ENCODE assay signal across 8 mouse cellular contexts in genomic region chr2:118373572-118374279, GRCm38 (mm10). TPM values are rescaled to one million over a fixed set of nuclear protein-coding genes. Genes with fewer than 3 reads are reported as not detected.
A peak's percentile ranks its signal among the peaks of the same experiment; 100 is the strongest.
DNase-seq lines count a peak whose midpoint lies in the region; ATAC-seq lines count a peak whose summit lies in the region.

No protein-coding gene starts in this region.

- H3K4me3 ChIP-seq in hindbrain, embryonic 15.5 days, result peak overlapping the region; percentile 56

- no peaks in the 10 kb centered on the region for H3K27me3 ChIP-seq in hindbrain, embryonic 15.5 days

- H3K4me2 ChIP-seq in hindbrain, embryonic 15.5 days, result peak overlapping the region; percentile 95

- H3K9ac ChIP-seq in hindbrain, embryonic 15.5 days, result peak overlapping the region; percentile 61

- peak; percentile 91 for ATAC-seq in hindbrain, embryonic 15.5 days (ENCODE audit: low FRiP score, low read depth)

- peak; percentile 82 for DNase-seq in T-cell, adult 2 months (ENCODE audit: low spot score)
- DNase-seq in cerebellum, postnatal 36 days, result peak; percentile 78 to 85
- DNase-seq in gastrocnemius, adult 18-20 months (ENCODE audit: low spot score), result peak; percentile 20
- DNase-seq in layer of hippocampus, postnatal 36 days, result peak; percentile 86 to 88
- DNase-seq in lung, postnatal 10 days, result peak; percentile 84
- DNase-seq in ovary, postnatal 14 days (ENCODE audit: low spot score), result peak; percentile 52
- DNase-seq in thymus, postnatal 10 days (ENCODE audit: low spot score in 2 of 2), result peak; percentile 62 to 67

- H3K9me3 ChIP-seq in hindbrain, embryonic 15.5 days, result no peaks in the 10 kb centered on the region

- under 1% methylated on average over 43 of the region's 43 CpGs for WGBS in hindbrain, embryonic 15.5 days

- peak overlapping the region; percentile 79 for H3K27ac ChIP-seq in hindbrain, embryonic 15.5 days (replicated peaks)

- peaks cover 19% of the 10 kb centered on the region for H3K4me1 ChIP-seq in hindbrain, embryonic 15.5 days (replicated peaks)

- no peaks in the 10 kb centered on the region for H3K36me3 ChIP-seq in hindbrain, embryonic 15.5 days

RNA-seq across cellular contexts. Expression of gene Gpr176, which starts 0.5 kb away (rescaled TPM):
- under 1 TPM; 0.12 to 0.23 TPM for total RNA-seq in gastrocnemius, adult 18-20 months (2021)
- polyA plus RNA-seq in hindbrain, embryonic 15.5 days (2015; fragmentation: Nextera tagmentation; extraction: Ambion mirVana), result 7.6 and 8.3 TPM in 2 replicates
- 10 to 100 TPM; 11.0 to 12.3 TPM for total RNA-seq in layer of hippocampus, postnatal 36 days (2021)

RNA-seq across cellular contexts. Expression of gene Eif2ak4, which starts 14.7 kb away (rescaled TPM):
- total RNA-seq in gastrocnemius, adult 18-20 months (2021), result 1 to 10 TPM; 3.8 to 4.3 TPM
- polyA plus RNA-seq in hindbrain, embryonic 15.5 days (2015; fragmentation: Nextera tagmentation; extraction: Ambion mirVana), result 8.9 and 9.3 TPM in 2 replicates
- total RNA-seq in layer of hippocampus, postnatal 36 days (2021), result 10 to 100 TPM; 23.5 to 25.6 TPM

Comparison
In these comparisons a context has a peak if more than half of its experiments do, and no peak if none do; other contexts are left out.
1. Peak in every context shown above with its lines: DNase-seq, ATAC-seq, H3K4me3 ChIP-seq and H3K27ac ChIP-seq.
2. DNase-seq: peak in every context shown above with its lines; median percentile 87 in layer of hippocampus, postnatal 36 days; 84 in lung, postnatal 10 days; 82 in T-cell, adult 2 months; 82 in cerebellum, postnatal 36 days; 64 in thymus, postnatal 10 days; 52 in ovary, postnatal 14 days; 20 in gastrocnemius, adult 18-20 months.
3. RNA of gene Gpr176, which starts 0.5 kb away (total RNA-seq): 11.0 to 12.3 TPM in layer of hippocampus, postnatal 36 days; 0.12 to 0.23 TPM in gastrocnemius, adult 18-20 months; every median in the first group is over 4 times any median in the second.
4. RNA of gene Eif2ak4, which starts 14.7 kb away (total RNA-seq): 23.5 to 25.6 TPM in layer of hippocampus, postnatal 36 days; 3.8 to 4.3 TPM in gastrocnemius, adult 18-20 months; every median in the first group is over 4 times any median in the second.